Mouse (Mus musculus) 416B (cell line): ENCODE data around the gene Snx22.

Experiments
- DNase-seq: peaks from one replicate; pipeline ENCODE4 v3.0.0; 2011; ENCODE audit warnings: low read depth

Snx22 gene

DNA sequence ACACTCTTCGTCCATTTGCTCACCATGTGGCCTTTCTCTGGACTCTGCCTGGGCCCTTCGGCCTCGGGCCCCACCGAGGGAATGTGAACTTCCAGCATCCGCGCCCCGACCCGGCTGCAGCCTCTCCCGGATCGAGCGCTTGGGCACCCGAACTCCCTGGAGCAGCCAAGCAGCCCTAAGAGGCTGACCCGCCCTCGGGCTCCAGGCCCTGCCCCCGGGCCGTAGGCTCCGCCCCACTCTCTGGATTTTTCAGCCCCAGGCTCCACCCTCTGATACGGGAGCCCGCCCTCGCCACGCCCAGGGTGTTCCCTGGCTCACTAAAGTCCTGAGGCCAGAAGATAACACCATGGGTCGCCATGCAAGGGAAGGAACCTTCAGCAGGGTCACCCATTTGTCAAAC, at the start of gene Snx22:
TSS of gene Snx22 (minus strand) at position 137 of the 400 bp plus-strand sequence.
- DNase-seq: no peak

DNA sequence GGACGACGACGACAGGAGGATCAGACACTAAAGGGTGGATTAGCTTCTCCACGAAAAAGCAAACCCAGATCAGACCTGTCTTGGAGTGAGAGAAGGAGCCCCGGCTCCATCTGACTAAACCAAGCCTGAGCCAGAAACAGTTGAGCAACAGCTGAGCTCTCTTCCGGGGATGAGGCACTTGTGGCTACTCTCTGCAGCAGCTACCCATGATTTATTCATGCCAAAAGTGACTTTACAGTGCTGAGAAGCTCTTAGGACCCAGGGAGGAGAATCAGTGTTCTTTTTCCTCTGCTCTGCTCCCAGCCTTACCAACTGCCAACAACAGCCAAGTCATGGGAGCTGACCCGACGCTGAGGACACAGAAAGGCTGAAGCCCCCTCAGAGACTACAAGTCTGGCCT, 47.4 kb upstream of the Snx22 start:
- peak; percentile 41 for DNase-seq

DNA sequence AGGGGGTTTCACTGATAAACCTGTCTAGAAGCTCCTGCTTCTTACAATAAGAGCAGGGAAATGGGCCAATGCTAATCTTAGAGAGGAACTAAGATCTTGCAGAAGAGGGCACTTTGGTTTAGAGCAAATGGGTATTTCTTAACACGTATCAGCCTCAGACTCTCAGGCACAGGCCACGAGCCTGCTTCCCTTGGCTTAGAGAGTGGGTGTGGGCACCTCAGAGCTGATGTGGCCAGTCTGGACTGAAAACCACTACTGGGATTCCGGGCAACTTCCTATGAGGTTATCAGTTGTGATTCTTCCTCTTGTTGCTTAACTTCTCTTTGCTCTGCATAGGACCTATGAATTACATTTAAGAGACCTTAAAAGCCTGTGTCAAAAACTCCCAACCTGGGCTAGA, 44.8 kb upstream of the Snx22 start:
- peak; percentile 83 for DNase-seq

DNA sequence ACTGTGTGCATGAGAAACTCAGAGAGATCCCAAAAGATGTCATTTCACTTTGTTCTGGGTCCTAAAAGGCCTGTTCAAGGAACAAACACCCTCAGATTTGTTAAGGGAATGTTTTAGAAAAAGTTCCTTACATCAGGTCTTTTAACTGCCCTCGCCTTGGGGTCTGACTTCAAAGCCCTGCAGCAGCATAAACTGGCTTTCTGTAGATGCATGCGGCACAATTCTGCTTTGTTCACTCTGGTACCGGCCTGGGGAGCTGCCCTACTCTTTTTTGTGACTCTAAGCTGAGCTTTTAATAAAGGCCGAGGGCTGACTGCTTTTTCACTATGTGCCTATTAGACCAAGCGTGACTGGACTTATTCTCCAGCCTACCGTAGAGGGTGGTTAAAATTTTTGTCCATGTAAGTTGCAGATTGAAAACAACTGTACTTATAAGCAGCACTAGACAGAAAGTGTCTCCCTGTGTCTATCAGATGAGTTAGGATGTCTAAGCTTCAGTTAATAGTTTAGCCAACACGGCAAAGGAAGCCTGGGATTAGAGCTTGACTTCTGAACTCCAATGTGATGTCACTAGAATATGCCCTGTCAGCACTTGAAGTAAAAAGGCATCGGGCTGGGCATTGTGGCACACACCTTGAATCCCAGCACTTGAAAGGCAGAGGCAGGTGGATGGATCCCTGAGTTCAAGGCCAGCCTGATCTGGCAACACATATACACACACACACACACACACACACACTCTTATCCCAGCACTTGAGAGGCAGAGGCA, 41.3 kb upstream of the Snx22 start:
- no peak for DNase-seq

DNA sequence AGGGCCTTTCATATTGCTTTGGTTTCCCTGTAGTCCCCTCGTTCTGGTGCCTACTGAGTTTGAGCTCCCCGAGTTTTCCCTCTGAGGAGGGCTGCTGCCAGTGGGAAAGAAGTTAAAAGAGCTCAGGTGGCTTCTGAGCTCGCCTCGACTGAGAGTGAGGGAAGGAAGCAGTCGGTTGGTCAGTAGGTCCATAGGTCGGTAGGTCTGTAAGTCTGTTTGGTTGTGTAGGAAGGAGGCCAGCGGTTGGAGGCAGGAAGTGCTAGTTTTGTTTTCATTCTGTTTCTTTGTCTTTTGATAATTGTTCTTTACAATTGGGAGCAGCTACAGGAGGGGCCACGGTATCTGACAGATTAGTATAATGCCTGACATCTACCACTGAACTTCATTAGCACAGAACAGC, 40.6 kb upstream of the Snx22 start:
- no peak for DNase-seq

DNA sequence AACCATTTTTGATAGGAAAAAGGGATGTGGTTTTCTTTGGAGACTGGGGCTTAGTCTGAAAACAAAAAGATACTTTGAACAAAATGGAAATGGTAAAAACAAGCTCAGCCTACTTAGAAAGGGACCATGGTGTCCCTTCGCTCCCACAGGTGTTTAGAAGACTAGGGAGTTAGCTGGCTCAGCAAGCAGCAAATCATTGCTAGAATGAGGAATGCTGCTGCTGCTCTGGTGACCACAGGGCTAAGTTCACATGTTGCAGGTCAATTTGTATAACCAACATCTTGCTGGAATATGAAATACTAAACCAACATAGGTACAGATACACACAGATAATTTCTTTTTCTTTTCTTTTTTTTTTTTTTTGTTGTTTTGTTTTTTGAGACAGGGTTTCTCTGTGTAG, 40.1 kb upstream of the Snx22 start:
- DNase-seq: no peak

DNA sequence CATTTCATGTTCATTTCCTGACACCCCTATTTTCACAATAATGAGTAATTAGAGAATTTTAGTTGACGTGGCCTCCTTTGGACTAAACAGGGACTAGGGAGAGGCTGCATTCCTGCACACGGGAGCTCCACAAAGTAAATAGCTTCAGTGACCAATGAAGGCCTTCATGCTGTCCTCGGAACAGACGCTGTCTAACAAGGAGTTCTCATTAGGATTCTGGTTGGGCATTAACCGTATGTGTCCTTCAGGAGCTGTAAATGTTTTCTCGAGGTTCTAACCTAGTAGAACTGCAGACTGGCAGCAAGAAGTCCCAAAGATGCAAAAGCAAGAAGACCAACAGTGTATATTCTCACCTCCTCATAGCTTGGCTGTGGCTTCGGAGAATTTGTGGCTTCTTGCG, 35.6 kb upstream of the Snx22 start:
- DNase-seq: no peak

DNA sequence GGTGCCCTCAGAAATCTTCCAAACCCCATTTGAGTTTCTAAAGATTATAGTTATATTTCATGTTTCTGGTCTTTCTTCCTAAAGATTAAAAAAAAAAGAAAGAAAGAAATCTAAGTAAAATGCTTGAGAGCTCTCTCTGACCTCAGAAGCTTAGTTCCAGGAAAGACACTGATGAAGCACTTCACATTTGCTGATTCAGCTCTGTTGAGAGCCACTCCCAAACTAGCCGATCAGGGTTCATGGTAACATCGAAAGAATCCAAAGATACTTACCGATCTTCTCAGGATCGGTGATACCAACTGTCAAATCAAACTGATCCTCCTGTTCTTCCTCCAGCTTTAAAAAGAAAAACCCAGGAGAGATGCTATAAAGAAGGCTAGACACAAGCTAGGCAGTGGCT, 35.1 kb upstream of the Snx22 start:
- no peak for DNase-seq

DNA sequence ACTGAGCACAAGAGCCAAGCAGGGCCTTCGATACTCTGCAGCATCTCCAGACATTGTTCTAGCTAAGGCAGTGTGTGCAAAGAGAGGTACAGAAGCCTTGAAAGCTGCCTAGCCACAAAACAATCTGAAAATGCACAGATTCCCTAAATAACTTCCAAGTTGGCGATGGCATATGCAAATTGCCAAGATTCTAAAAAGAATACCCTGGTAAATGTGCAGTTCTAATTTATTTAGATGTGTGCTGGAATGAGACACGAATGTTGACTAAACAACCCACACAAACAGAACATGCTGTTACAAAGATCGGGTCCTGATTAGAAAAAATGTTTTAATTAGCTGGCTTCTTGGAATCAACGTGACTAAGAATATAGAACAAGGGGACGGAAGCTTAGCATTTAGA, 33.1 kb upstream of the Snx22 start:
- no peak for DNase-seq

DNA sequence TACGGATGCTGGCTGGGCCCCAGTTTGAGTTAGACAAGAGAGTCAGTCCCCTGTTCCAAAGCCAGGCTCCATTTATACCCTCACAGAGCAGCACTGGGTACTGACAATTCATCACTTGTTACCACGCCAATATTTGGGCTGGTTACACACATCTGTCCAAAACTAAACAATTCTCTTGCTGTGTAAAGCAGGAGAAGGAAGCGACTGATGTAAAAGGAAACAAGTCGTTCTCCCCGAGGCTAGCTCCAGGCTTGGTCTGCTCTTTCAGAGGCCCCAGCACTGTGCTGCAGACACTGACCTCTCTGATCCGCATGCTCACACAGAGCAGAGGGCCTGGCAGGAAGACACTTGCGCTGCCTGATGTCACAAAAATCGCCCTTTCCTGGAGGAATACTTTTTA, 32.1 kb upstream of the Snx22 start:
- no peak for DNase-seq

DNA sequence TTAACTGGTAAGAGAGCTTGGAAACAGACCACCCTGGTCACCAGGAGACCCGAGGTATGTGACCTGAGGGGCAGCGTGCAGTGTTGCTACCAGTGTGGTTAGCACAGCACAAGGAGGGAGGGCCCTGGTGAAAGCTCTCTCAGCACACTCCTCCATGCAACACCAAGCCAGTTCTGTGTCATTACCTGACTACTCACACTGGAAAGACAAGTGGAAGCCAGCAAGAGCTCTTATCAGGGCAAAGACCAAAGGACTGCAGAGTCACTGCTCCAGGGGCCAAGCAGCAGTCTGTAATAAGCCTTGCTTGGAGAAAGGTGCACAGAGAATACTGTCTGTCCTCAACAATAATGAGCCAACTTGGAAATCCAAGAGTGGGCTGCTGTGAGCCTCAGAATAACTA, 23.1 kb upstream of the Snx22 start:
- DNase-seq: no peak

DNA sequence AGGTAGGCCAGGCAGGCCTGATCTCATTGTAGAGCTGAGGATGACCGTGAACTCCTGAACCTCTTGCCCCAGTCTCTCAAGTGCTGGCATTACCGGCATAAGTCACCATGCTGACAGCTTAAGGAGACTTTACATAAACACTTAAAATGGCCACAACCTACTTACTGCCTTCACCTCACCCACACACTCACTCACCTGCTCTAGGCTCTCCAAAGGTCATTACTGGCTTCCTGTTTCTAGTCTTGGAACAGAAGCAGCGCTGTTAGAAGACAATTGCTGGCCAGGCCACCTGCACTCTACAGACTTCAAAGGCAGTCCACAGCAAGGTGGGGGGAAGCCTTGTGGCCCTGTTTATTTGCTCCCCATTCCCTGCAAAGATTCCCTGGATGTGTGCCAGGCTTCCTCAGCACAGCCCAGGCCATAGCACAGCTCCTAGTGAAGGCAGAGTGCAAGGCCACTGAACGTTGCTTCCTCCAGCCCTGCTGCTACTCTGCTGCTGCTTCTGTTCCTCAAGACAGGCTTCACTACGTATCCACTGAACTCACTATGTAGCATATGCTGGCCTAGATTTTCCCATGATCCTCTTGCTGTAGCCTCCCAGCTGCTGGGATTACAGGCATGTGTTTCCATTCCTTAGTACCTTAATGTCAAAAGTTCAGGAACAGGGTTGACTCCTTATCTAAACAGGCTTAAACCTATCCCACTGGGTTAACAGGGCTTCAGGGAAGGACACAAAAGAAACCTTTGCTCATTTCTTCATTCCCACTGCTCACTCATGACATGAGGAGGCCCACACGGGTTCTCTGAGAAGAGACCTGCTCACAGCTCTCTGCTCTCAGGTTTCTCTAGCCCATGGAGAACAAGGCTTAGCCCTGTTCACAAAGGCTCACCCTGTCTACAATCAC, 22.1 kb upstream of the Snx22 start:
- no peak for DNase-seq

DNA sequence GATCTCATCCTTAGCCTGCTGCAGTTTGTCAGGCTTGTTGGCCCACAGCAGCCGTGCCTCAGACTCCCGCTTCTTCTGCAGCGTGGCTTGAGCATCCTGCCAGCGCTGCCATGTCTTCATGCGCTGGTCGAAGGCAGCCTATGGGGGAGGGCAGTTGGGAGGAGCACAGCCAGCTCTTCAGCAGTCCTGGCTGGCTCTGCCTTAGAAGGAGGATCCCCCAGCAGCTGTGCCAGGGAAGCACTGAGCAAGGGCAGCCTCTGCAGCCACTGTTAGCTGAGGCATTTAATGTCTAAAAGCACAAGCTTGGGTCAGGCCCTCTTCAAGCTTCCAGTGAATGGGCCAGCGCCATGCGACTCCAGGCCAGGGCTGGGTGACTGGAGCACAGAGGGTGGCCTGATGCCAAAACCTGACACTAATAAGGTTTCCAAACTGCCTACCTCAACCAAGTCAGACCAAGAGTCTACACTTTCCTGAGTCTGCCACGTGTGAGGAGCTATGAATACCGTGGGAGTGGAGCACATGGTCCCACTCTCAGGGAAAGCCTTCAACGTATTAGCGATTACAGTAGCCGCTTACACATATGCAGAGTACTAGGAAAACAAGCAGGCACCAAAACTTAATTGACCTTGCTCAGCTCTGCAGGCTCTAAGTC, 21.2 kb upstream of the Snx22 start:
- no peak for DNase-seq

DNA sequence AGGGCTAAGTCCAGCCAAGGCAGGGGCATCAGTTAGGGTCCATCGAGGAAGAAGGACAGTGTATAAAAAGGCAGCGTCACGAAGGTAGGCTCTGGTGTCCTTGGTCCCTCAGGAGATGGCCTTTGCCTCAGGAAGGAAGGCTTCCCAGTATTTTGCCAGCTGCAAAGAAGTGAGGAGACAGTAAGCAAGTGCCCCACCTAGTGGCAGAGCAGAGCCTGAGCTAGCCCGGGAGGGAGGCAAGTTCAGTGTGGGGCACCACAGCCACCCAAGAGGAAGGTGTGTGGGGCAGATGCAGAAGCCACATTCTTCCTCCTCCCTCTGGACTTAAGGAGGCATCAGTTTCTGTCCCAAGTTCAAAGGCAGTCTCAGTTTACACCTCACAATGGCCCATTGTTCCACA, 18.9 kb upstream of the Snx22 start:
- peak; percentile 60 for DNase-seq

DNA sequence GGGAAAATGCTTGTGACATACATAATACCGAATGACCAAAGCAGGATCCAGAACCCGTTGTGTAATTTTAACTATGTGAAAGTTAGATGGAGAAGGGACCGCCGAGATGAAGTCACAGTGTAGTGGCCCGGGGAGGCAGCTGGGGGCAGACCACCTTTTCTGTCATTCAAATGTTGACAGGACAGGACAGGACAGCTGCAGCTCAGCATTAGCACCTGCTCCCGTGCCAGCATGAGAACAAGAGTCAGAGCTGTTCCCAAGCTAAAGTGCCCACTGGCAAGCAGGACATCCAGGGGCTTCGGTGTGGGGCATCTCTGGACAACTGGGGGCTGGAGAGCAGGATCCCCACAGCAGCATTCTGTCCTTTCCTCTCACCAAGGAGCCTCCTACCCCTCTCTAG, 17.5 kb upstream of the Snx22 start:
- no peak for DNase-seq

DNA sequence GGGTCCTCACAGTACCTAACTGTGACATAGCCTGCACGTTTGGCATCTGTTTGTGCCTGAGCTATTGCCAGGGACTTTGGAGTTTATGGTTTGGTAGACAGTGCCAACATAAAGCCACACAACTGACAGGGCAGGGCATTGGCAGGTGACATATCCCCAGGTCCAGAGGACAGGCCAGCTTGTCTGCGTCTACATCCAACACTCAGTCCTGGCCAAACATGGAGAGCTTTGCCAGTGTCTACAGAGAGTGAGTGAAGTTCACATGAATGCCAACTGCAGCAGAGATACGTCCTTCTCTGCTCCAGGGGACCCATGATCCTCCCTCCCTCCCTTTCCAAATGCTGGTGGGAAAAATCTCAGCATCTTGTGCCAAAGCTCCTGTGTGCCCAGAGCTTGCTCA, 14.7 kb upstream of the Snx22 start:
- no peak for DNase-seq

DNA sequence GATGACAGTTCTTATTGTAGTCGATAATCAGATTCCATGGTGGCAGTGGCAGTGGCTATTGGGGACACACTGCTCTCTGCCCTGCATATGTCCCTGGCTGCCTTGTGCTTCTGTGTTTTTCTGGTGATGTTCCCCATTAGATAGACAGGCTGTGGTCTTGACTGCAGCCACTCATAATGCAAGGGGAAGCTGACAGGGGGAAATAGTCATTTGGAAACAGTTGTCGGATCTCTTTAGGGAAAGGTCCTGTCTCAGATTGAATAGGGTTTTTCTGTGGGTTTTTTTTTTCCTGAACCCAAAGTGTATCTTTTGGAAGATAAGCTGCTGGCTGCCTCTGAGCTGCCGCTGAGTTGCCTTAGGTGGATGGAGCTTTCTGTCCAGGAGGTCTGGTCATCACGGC, 12.5 kb upstream of the Snx22 start:
- no peak for DNase-seq

DNA sequence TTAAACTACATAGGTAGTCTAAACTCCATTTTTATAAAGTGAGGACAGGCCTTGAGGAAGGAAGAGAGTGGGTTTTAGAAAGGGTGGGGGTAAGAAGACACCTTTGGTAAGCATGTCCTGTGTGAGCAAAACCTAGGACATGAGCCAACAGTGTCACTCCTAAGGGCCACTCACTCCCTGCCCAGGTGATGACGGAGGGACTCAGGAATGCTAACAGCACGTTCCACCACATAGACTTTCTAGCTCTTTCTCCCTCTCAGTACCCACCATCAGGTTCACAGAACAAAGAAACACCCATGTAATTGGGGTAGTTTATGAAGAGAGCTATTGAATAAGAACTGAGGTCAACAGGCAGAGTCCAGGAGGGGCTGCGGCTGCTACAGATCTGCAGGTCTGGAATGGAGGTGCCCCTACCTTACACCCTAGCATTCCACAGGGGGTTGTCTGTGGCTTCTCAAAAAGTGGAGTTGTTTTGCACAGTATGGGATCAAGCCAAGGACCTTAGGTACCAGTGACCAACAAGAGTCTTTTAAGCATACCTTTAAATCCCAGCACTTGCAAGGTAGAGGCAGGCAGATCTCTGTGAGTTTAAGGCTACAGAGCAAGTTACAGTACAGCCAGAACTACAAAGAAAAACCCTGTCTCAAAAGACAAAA, 11.4 kb upstream of the Snx22 start:
- no peak for DNase-seq

DNA sequence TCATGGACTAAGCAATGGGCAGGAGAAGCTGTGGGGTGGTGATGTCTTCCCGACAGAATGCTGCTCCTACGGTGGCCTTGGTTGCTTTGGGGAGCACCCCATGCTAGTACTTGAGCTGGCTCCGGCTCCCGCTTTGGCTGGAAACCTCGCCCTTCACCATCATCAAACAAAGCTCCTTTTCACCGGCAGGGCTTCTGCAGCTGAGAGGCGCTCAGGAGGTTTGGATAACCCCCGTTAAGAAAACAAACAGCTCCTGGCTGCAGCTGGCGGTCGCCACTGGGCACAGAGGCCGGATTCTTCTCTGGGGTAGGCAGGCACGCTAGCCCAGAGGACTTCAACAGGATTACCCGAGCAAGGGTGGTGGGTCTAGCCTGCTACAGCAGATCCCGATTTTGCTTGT, 9.0 kb upstream of the Snx22 start:
- DNase-seq: no peak

DNA sequence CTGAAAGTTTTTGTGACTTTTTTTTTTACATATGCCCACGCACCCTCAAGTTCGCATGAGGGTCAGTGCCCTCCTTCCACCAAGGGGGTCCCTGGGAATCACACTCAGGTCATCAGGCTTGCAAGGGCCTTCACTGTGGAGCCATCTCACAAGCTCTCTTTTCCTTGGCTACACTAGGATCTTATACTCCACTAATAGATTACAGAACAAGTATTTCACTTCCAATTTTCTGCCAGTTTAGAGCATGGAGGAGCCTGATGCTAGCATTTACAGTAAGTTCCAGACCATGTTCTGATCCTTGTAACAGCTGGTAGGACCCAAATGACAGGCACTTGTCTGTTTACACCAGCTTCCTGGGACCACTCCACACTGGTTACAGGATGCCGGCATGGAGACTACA, 8.6 kb upstream of the Snx22 start:
- no peak for DNase-seq

DNA sequence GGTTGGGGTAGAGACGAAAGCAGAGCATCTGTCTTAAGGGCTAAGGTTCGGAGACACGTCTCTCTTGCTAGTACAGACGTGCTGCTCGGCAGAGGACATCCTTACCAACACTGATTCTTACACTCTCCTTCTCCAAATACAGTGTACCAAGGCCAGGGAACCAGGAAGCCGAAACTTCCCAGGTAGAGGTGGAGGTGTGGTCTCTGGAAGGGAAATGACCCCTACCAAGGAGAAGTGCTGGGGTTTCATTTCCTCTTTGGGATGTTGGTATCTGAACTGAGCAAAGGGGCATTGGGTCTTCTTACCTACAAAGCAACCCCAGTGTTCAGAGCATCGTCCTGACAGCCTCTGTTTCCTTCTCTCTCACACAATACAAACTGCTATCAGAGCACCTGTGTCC, 3.2 kb upstream of the Snx22 start:
- DNase-seq: no peak

DNA sequence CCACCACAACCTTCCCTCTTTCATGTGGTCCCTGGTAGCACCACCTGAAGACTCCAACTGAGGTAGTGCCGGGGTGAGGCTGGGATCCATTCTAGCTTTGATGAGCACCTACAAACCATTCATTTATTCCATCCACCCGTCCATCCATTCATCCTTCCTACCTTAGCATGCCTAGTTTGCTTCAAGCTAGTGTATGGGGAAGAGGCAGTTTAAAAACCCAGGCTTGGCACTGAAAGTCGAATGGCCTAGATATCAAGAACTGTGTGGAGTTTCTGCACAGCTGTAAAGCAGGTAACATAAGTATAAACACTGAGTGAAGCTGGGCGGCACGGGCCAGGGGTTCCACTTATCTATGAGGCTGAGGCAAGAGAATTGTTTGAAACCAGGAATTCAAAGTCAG, 632 bp upstream of the Snx22 start:
- DNase-seq: no peak
